Mouse (Mus musculus) E14TG2a.4 (cell line): Measurements from ENCODE around the gene Rapgef1.

Source experiments
- H3K27me3 ChIP-seq: 2 replicates; pipeline ENCODE4 v1.6.1; 2014; ENCODE audit warnings: low read length, control low read depth; ENCODE audit not compliant: insufficient read depth
- H3K36me3 ChIP-seq: 2 replicates; pipeline ENCODE4 v1.6.1; 2014; ENCODE audit warnings: low read length, control low read depth; ENCODE audit not compliant: insufficient read depth
- H3K4me1 ChIP-seq: replicated peaks from 2 replicates; pipeline ENCODE4 v1.6.1; 2014; ENCODE audit warnings: low read depth, low read length, control low read depth
- H3K4me3 ChIP-seq: replicated peaks from 2 replicates; pipeline ENCODE4 v1.5.1; 2014; ENCODE audit warnings: mild to moderate bottlenecking, low read length
- H3K9me3 ChIP-seq: 2 replicates; pipeline ENCODE4 v1.6.1; 2014; ENCODE audit warnings: low read length, control low read depth
- CTCF ChIP-seq: conservative IDR thresholded peaks from 2 replicates; pipeline ENCODE4 v1.5.1; 2014; ENCODE audit warnings: low read length
- NANOG ChIP-seq: IDR thresholded peaks from 2 replicates; pipeline ENCODE4 v1.6.1; 2014; ENCODE audit warnings: borderline replicate concordance, low read length, mixed read lengths
- POU5F1 ChIP-seq: IDR thresholded peaks from 2 replicates; pipeline ENCODE4 v1.6.1; 2014; ENCODE audit warnings: low read length, borderline replicate concordance

Gene Rapgef1

GRCm38 (mm10) chr2:29589266-29589665 is 30.3 kb upstream of the Rapgef1 start:
- H3K36me3 ChIP-seq, result no peaks in the 10 kb centered on the region
- TF ChIP-seq CTCF (peak; percentile 31), POU5F1 (no peak)
- H3K9me3 ChIP-seq, result no peaks in the 10 kb centered on the region
- H3K4me1 ChIP-seq, result no peaks in the 10 kb centered on the region
- H3K27me3 ChIP-seq, result peaks cover 37% of the 10 kb centered on the region
- H3K4me3 ChIP-seq, result no peak overlapping the region

DNA sequence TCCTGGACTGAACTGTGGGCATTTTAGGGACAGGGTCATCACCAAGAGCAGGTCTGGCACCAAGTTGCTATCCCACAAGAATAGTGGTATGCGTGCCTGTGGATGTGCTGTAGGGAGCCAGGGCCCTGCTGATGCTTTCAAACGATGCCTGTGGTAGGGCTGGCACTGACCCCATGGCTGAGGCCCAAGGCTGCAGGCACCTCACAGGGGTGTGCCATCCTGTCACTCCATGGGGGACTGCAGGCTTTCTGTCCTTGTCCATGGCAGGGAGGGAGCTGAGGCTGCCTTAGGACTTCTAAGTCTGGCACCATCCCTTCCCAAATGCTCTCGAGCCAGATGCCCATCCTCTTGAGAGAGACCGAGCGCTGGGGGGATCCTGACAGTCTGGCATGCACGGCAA is 27.9 kb upstream of the Rapgef1 start:
- Histone ChIP-seq H3K27me3 (peaks cover 38% of the 10 kb centered on the region), H3K4me1 (no peaks in the 10 kb centered on the region), H3K9me3 (no peaks in the 10 kb centered on the region), H3K36me3 (no peaks in the 10 kb centered on the region), H3K4me3 (no peak overlapping the region)
- TF ChIP-seq NANOG (no peak), CTCF (no peak), POU5F1 (no peak)

DNA sequence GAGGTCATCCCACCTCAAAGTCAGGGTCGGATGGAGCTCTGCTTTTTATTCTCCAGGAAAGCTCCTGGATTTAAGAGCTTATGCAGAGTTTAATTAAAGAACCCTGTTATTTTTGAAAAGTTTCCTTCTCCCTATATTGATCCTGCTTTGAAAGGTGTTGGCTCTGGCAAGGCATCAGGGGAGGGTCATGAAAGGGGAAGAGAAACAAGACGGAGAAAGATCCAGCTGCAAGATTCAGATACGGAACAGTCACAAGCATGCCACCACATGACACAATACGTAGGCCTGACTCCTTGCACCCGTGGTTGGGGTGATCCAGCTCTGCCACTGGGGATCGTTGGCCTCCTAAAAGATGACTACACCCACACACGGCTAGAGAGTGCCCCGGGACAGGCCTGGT is 27.0 kb upstream of the Rapgef1 start:
- TF ChIP-seq CTCF (no peak), NANOG (no peak), POU5F1 (no peak)
- H3K4me1 ChIP-seq, result no peaks in the 10 kb centered on the region
- H3K9me3 ChIP-seq, result no peaks in the 10 kb centered on the region
- no peak overlapping the region for H3K4me3 ChIP-seq
- H3K36me3 ChIP-seq, result no peaks in the 10 kb centered on the region
- H3K27me3 ChIP-seq, result peaks cover 32% of the 10 kb centered on the region

DNA sequence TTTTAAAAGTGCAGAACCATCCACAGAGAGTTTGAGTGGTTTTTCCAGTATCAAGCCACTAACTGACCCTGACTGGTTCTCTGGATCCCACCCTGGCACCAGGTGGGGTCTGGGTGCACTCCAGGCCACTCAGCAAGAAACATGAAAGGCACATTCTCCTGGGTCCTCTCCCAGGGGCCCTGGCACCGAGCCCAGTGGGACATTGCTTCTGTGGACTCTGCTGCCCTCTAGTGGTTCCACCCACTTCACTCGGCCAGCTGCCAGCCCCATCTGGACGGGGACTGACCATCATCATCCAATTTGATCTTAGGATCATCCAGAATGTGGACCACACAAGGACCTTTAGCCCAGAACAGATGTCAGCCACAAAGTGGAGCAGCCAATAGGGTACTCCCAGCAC is 15.6 kb upstream of the Rapgef1 start:
- Histone ChIP-seq H3K9me3 (no peaks in the 10 kb centered on the region), H3K4me1 (no peaks in the 10 kb centered on the region), H3K4me3 (no peak overlapping the region), H3K36me3 (no peaks in the 10 kb centered on the region), H3K27me3 (peaks cover 27% of the 10 kb centered on the region)
- TF ChIP-seq POU5F1, result no peak
- TF ChIP-seq CTCF, result peak; percentile 80

DNA sequence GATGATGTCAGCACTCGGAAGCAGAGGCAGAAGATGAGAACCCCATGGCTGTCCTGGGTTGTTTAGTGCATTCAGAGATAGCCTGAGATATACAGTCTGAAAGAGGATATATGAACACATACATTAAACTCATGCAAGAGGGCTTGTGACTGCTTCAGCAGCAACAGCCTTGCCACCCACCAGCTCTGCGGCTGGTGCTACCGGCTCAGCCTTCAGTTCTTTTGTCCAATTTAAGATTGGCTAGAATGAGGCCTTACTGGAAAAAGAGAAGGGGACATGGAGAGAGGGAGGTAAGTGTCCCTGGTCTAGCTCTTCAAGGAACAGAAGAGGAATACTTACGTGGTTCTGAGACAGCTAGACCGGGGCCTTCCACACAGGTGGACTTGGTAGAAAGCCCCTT is 13.9 kb upstream of the Rapgef1 start:
- H3K4me1 ChIP-seq, result no peaks in the 10 kb centered on the region
- H3K27me3 ChIP-seq, result peaks cover 27% of the 10 kb centered on the region
- H3K9me3 ChIP-seq, result no peaks in the 10 kb centered on the region
- H3K36me3 ChIP-seq, result no peaks in the 10 kb centered on the region
- H3K4me3 ChIP-seq, result no peak overlapping the region
- no peak for TF ChIP-seq NANOG
- no peak for TF ChIP-seq CTCF
- no peak for TF ChIP-seq POU5F1

DNA sequence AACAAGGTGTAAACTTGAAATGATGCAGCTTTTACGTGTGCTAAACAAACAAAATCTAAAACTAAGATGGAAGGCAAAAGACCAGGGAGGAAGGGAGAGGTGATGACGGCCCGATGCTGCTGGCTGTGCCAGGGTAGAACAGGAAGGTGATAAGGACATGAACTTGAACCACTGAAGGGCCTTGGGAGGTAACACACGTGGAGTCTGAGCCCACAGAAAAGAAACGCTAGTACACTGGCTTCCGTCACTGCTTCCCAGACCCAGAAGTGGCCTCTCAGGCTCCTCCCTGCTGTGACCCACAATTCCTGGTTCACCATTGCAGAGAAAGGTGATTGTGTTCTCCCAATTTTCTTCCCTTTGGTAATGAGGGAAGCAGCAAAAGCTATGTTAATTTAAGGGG is 13.1 kb upstream of the Rapgef1 start:
- H3K4me1 ChIP-seq, result no peaks in the 10 kb centered on the region
- no peak overlapping the region for H3K4me3 ChIP-seq
- no peaks in the 10 kb centered on the region for H3K9me3 ChIP-seq
- H3K27me3 ChIP-seq, result peaks cover 23% of the 10 kb centered on the region
- no peaks in the 10 kb centered on the region for H3K36me3 ChIP-seq
- TF ChIP-seq NANOG (no peak), CTCF (no peak), POU5F1 (no peak)

- H3K36me3 ChIP-seq, result peaks cover 1% of the 10 kb centered on the region
- peaks cover 6% of the 10 kb centered on the region; the same call in 1 of the 2 replicates for H3K27me3 ChIP-seq
- no peak for TF ChIP-seq NANOG
- no peak for TF ChIP-seq CTCF
- TF ChIP-seq POU5F1, result no peak
- peaks cover 27% of the 10 kb centered on the region for H3K4me1 ChIP-seq
- no peak overlapping the region for H3K4me3 ChIP-seq
- H3K9me3 ChIP-seq, result no peaks in the 10 kb centered on the region
Measured at GRCm38 (mm10) chr2:29617341-29617740, 2.2 kb upstream of the Rapgef1 start.

GRCm38 (mm10) chr2:29618926-29619483 is 515 bp upstream of the Rapgef1 start:
- Histone ChIP-seq H3K4me1 (peaks cover 43% of the 10 kb centered on the region), H3K36me3 (peaks cover 17% of the 10 kb centered on the region), H3K4me3 (no peak overlapping the region), H3K27me3 (peaks cover 3% of the 10 kb centered on the region; the same call in 1 of the 2 replicates), H3K9me3 (no peaks in the 10 kb centered on the region)
- no peak for TF ChIP-seq POU5F1
- no peak for TF ChIP-seq NANOG
- no peak for TF ChIP-seq CTCF

- TF ChIP-seq POU5F1, result no peak
- TF ChIP-seq CTCF, result no peak
- TF ChIP-seq NANOG, result no peak
- H3K27me3 ChIP-seq, result no peaks in the 10 kb centered on the region
- H3K36me3 ChIP-seq, result peaks cover 30% of the 10 kb centered on the region
- peak overlapping the region; percentile 86 for H3K4me3 ChIP-seq
- no peaks in the 10 kb centered on the region for H3K9me3 ChIP-seq
- peaks cover 57% of the 10 kb centered on the region for H3K4me1 ChIP-seq
Measured at GRCm38 (mm10) chr2:29620301-29620827, 844 bp downstream of the Rapgef1 start.
